10 mouse cellular contexts compared by ENCODE assay signal in genomic region chr6:36880643-36881263, GRCm38 (mm10).
DNase-seq lines count a peak whose midpoint lies in the region; ATAC-seq and TF ChIP-seq lines count a peak whose summit lies in the region.
"Had no signal": no experiment of that assay in that cellular context is flagged by ENCODE, and none has a peak within 500 bp of the region (broad histone marks: within the 10 kb centered on the region; RNA-seq: fewer than 3 reads in every experiment).

No protein-coding gene starts in this region.

- H3K4me3 ChIP-seq in embryonic fibroblast, embryonic 13.5 days (ENCODE audit: insufficient read depth, low read length), result no peak overlapping the region
- H3K4me3 ChIP-seq in hindbrain, embryonic 15.5 days, result no peak overlapping the region
- H3K4me3 ChIP-seq in midbrain, postnatal 0 days (ENCODE audit: low read depth, low read length), result no peak overlapping the region

- TF ChIP-seq CTCF in embryonic fibroblast, embryonic 13.5 days (IDR thresholded peaks at IDR 0.05; ENCODE audit: borderline replicate concordance, insufficient read depth, low read length), result no peak
- no peak for TF ChIP-seq CTCF in midbrain, postnatal 0 days (IDR thresholded peaks at IDR 0.05)

- no peak overlapping the region for H3K9ac ChIP-seq in hindbrain, embryonic 15.5 days
- no peak overlapping the region for H3K9ac ChIP-seq in midbrain, postnatal 0 days (replicated peaks; ENCODE audit: low read length, poor library complexity, severe bottlenecking)

- WGBS in hindbrain, embryonic 15.5 days, result 11% methylated on average over 7 of the region's 7 CpGs
- 15% methylated on average over 7 of the region's 7 CpGs for WGBS in midbrain, postnatal 0 days

- H3K9me3 ChIP-seq in hindbrain, embryonic 15.5 days, result no peaks in the 10 kb centered on the region
- no peaks in the 10 kb centered on the region for H3K9me3 ChIP-seq in midbrain, postnatal 0 days (ENCODE audit: low read length)

- peak overlapping the region; percentile 18; the same call in 1 of the 2 replicates for H3K27ac ChIP-seq in embryonic fibroblast, embryonic 13.5 days (ENCODE audit: insufficient read depth, low read length)
- H3K27ac ChIP-seq in hindbrain, embryonic 15.5 days (replicated peaks), result peak overlapping the region; percentile 58
- H3K27ac ChIP-seq in midbrain, postnatal 0 days (ENCODE audit: low read depth, low read length), result peak overlapping the region; percentile 58

- intact Hi-C loops in heart, postnatal 25 days (cut with DNase I), result no loop called here

- H3K27me3 ChIP-seq in hindbrain, embryonic 15.5 days, result no peaks in the 10 kb centered on the region
- no peaks in the 10 kb centered on the region for H3K27me3 ChIP-seq in midbrain, postnatal 0 days (ENCODE audit: insufficient read depth, low read length)

- no peaks in the 10 kb centered on the region for H3K36me3 ChIP-seq in hindbrain, embryonic 15.5 days
- no peaks in the 10 kb centered on the region for H3K36me3 ChIP-seq in midbrain, postnatal 0 days (ENCODE audit: insufficient read depth, low read length)

- H3K4me2 ChIP-seq in hindbrain, embryonic 15.5 days, result peak overlapping the region; percentile 11
- no peak overlapping the region for H3K4me2 ChIP-seq in midbrain, postnatal 0 days (ENCODE audit: low read depth, low read length, poor library complexity, severe bottlenecking)

- H3K4me1 ChIP-seq in embryonic fibroblast, embryonic 13.5 days (ENCODE audit: control insufficient read depth, insufficient read depth, low read length), result peaks cover 7% of the 10 kb centered on the region
- peaks cover 20% of the 10 kb centered on the region for H3K4me1 ChIP-seq in hindbrain, embryonic 15.5 days (replicated peaks)
- H3K4me1 ChIP-seq in midbrain, postnatal 0 days (ENCODE audit: insufficient read depth, low read length), result no peaks in the 10 kb centered on the region

- TF ChIP-seq POLR2A in embryonic fibroblast, embryonic 13.5 days (IDR thresholded peaks at IDR 0.05; ENCODE audit: low read depth, low read length), result no peak

- ATAC-seq in hindbrain, embryonic 15.5 days (ENCODE audit: low FRiP score, low read depth), result peak; percentile 84
- ATAC-seq in midbrain, postnatal 0 days (ENCODE audit: low FRiP score), result peak; percentile 49; the same call in 1 of the 2 replicates
- no peak for ATAC-seq in CD4-positive, CD25-positive, alpha-beta regulatory T cell, adult 4 months

- peak; percentile 84 for DNase-seq in embryo, embryonic 10 days (ENCODE audit: low spot score)
- DNase-seq in midbrain, postnatal 0 days (ENCODE audit: low spot score), result peak; percentile 76
- DNase-seq in heart, postnatal 25 days (ENCODE audit: low spot score), result no peak
- DNase-seq in left cerebral cortex, adult 8-10 months (ENCODE audit: low spot score in 2 of 2), result no peak
- DNase-seq in liver, result no peak
- DNase-seq: adrenal gland, postnatal 14 days; kidney, adult 8-10 months had no signal

Comparison
In these comparisons a context has a peak if more than half of its experiments do, and no peak if none do; other contexts are left out.
1. DNase-seq: peak in embryo, embryonic 10 days (single experiment) and midbrain, postnatal 0 days (single experiment); none in heart, postnatal 25 days (single experiment), left cerebral cortex, adult 8-10 months (0 of 2) and liver (single experiment).
2. Peak in every context shown above with its lines, with median percentiles within 50 percentile points of each other: H3K27ac ChIP-seq.